Mouse (Mus musculus) lung, adult 2 months (tissue): Measurements from ENCODE around the gene Pycr1. TPM values are rescaled to one million over a fixed set of nuclear protein-coding genes. Genes with fewer than 3 reads are reported as not detected.

Source experiments
- DNase-seq: peaks from one replicate; pipeline ENCODE4 v3.0.0; 2022
- H3K4me1 ChIP-seq: fragments of 200-500 bp; 2 replicates; pipeline ENCODE4 v1.6.1; 2011; ENCODE audit warnings: low read length; ENCODE audit not compliant: control insufficient read depth, insufficient read depth
- H3K4me3 ChIP-seq: fragments of 200-500 bp; replicated peaks from 2 replicates; pipeline ENCODE3; 2011; ENCODE audit warnings: low read depth, mild to moderate bottlenecking, control low read depth, low read length; ENCODE audit errors: extremely low read depth
- CTCF ChIP-seq: fragments of 200-500 bp; IDR thresholded peaks from 2 replicates; pipeline ENCODE4 v1.5.1; 2011; ENCODE audit warnings: mild to moderate bottlenecking, low read length, control low read depth; ENCODE audit not compliant: insufficient read depth
- POLR2A ChIP-seq: fragments of 200-500 bp; IDR thresholded peaks from 2 replicates; pipeline ENCODE4 v1.6.1; 2011; ENCODE audit warnings: low read depth, mild to moderate bottlenecking, control low read depth, low read length, borderline replicate concordance; ENCODE audit errors: extremely low read depth
- WGBS: fragments of 180-500 bp; shearing (Covaris S2); methylation state at CpG from one replicate; pipeline ENCODE4 v1.1.7; 2018; 5-methylcytosine and 5-hydroxymethylcytosine counted together
- polyA plus RNA-seq: library from polyadenylated mRNA; depleted of rRNA; stranded (reverse); fragments of >200 nt; gene quantifications from 2 replicates; pipeline ENCODE4 v1.2.3, GENCODE M21; 2012

The Pycr1 gene
- polyA plus RNA-seq, 1 experiment = 4.1 TPM

- no peak for DNase-seq
- no peak for TF ChIP-seq CTCF
- Histone ChIP-seq H3K4me3 (no peak overlapping the region), H3K4me1 (peaks cover 31% of the 10 kb centered on the region)
- WGBS = 25% methylated on average over 7 of the region's 7 CpGs
Observed at GRCm38 (mm10) chr11:120629911-120630310, 13.7 kb downstream of the Pycr1 start.

- TF ChIP-seq CTCF = no peak
- no peak for TF ChIP-seq POLR2A
- WGBS = 67% methylated on average over 23 of the region's 23 CpGs
- no peak for DNase-seq
- Histone ChIP-seq H3K4me1 (peaks cover 31% of the 10 kb centered on the region), H3K4me3 (no peak overlapping the region)
Observed at GRCm38 (mm10) chr11:120629341-120629730, 14.2 kb downstream of the Pycr1 start.

DNA sequence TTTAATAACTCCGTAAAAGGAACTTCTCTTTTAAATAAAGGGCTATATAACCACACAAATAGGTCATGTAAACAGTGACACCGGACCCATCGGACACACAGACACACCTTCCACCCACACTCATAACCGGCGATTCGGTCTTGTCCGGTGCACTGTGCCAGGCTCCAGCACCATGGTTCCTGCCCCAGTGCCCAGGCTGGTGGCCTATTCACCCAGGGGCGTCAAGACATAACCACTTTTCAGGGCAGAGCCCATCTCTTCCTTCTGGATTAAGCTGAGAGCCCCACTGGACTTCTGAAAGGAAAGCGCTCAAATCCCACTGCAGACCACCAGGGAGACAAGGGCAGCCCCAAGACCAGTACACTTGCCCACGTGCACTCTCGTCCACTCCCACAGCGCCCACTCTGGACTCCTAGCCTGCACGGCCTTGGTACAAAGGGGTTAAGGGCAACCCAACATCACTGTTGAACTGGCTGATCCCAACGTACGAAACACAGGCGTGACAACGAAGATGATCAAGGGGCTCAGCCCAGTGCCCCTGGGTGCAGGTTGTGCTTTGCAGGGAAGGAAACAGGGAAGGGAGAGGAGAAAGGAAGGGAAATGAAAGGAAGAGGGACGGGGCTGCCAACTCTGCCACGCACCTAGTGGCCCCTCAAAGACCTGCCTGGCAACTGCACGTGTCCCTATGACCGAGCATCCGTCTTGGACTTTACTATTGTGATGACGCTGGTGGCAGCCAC, 14.8 kb downstream of the Pycr1 start:
- 90% methylated on average over 23 of the region's 23 CpGs for WGBS
- TF ChIP-seq CTCF = no peak
- TF ChIP-seq POLR2A = no peak
- DNase-seq = no peak
- peaks cover 33% of the 10 kb centered on the region for H3K4me1 ChIP-seq
- no peak overlapping the region for H3K4me3 ChIP-seq

DNA sequence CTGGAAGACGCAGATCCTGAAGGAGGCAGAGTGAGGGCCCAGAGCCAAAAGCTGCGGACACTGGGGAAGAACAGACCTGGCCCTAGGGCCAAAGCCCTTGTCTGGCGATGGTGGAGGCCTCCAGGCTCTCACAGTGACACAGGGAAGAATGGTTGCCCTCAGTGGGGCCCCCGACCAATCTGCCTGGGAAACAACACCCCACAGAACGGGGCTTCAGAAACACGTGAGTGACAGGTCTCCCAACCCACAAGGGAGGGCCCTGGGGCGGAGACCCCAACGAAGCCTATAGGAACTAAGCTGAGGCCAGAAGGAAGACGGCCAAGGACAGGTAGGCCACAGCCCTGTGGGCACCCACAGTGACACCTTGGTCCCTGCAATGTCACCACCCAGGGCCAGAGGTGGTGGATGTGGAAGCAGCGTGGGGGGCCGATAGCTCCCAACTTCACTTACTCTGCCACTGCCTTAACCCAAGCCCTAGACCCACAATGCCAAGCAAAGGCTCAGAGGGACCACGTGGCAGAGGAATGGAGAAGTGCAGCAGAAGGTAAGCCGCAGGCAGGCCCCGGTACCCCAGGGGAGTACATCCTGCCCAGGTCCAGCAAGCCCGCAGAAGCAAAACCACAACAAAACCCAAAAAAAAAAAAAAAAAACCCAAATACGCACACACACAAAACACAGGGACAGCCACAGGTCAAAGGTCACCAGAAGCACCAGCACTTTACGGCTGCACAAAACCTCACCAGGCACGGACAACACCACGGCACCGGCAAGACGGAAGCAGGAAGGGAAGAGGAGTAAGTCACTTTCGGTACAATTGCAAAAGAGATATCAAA, 15.9 kb downstream of the Pycr1 start:
- no peak for DNase-seq
- 73% methylated on average over 22 of the region's 22 CpGs for WGBS
- no peak for TF ChIP-seq CTCF
- no peak for TF ChIP-seq POLR2A
- H3K4me3 ChIP-seq = no peak overlapping the region
- peaks cover 32% of the 10 kb centered on the region for H3K4me1 ChIP-seq

DNA sequence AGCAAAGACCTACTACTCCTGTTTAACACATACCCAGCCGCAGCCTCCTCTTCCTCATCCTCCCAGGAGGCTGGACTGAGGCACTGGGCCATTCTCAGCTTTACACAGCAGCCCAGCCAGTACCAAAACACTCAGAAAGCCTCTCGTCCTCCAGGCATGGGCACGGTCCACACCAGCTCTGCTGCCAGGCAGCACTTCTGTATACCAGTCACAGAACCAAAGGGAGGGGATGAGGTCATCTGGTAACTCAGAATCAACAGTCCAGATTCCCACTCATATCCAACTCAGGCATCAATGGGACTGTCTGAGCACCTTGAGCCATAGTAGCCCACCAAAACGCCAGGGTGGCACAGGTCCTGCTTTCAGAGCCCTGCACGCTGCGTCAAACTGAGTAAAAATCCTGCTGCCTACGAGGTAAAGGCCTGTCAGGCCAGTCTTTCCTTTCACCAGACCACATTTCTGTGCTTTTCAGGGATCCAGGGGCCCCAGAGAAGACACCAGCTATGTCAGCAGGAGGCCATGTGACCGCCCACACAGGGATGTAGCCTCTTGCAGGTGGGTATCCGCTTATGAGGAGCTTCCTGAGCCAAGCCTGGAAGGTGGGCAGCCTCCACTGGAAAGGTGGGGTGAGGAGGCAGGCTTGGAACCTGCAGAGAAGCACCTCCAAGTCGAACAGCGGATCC, 16.6 kb downstream of the Pycr1 start:
- 83% methylated on average over 11 of the region's 11 CpGs for WGBS
- Histone ChIP-seq H3K4me3 (no peak overlapping the region), H3K4me1 (peaks cover 27% of the 10 kb centered on the region)
- TF ChIP-seq POLR2A = no peak
- TF ChIP-seq CTCF = no peak
- no peak for DNase-seq

DNA sequence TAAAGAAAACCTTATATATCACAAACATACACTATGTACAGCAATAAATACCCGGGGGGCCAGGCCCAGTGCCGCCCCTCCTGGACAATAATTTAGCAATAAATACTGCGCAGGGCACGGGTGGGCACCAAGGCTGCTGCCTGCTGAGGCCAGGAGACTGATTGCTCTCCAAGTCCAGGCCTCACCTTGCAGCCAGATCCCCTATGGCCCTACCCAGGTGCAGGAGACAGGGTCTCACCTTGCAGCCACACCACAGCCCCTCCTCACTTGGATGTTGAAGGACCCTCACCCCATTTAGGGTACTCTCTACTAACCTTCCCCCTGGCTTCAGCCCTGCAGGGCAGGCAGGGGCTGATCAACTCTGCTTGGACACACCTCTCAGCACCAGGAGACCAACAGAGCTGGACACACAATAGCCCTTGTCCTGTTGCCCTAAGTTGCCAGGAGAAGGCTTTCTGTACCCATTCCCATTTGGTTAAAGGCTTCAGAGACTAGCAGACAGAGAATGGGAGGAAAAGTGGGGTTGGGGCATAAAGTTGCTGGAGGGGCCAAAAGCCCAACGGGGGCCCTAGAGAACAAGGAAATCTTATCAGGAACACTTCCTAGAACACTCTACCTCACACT, 18.3 kb downstream of the Pycr1 start, which contains the start of gene Sirt7:
Sirt7 (minus strand) TSS at position 89 of the 624 bp plus-strand sequence.
- TF ChIP-seq CTCF = no peak
- no peak for TF ChIP-seq POLR2A
- no peak for DNase-seq
- WGBS = 8% methylated on average over 5 of the region's 5 CpGs
- peaks cover 16% of the 10 kb centered on the region for H3K4me1 ChIP-seq
- H3K4me3 ChIP-seq = peak within 1 kb of the TSS; percentile 81

- DNase-seq = peak; percentile 76
- H3K4me1 ChIP-seq = peaks cover 11% of the 10 kb centered on the region
- peak overlapping the region; percentile 81 for H3K4me3 ChIP-seq
- TF ChIP-seq CTCF (no peak), POLR2A (peak; percentile 79; the same call in 1 of the 2 replicates)
- WGBS = under 1% methylated on average over 53 of the region's 53 CpGs
Observed at GRCm38 (mm10) chr11:120624680-120625111, 18.9 kb downstream of the Pycr1 start.

GRCm38 (mm10) chr11:120623961-120624679, 19.4 kb downstream of the Pycr1 start:
- Histone ChIP-seq H3K4me1 (peaks cover 11% of the 10 kb centered on the region), H3K4me3 (peak overlapping the region; percentile 81)
- TF ChIP-seq POLR2A (no peak), CTCF (peak; percentile 44; the same call in 1 of the 2 replicates)
- DNase-seq = peak; percentile 62
- 11% methylated on average over 30 of the region's 30 CpGs for WGBS

GRCm38 (mm10) chr11:120622805-120623204, 20.8 kb downstream of the Pycr1 start:
- peaks cover 11% of the 10 kb centered on the region for H3K4me1 ChIP-seq
- WGBS = 88% methylated on average over 6 of the region's 6 CpGs
- H3K4me3 ChIP-seq = no peak overlapping the region
- no peak for DNase-seq
- TF ChIP-seq POLR2A (no peak), CTCF (no peak)
